31 mouse cellular contexts compared by ENCODE assay signal in the genomic region with DNA sequence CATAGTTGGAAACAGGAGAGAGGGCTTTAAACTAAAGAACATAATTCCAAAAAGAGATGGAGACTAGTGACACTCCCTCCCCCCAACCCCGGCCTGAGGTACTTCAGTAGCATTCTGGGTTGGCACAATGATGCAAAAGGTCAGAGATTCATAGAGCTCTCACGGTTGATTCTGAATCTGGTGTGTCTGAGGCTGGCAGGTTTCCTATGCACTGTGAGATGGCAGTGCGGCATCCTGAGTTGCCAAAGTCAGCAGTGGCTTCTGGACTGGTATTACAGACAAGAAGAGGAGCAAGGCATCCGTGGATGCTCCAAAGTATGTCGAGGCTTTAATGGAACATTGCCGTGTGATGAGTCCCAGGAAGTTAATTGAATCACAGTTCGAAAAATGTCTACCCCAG.
"Had no signal": no experiment of that assay in that cellular context is flagged by ENCODE, and none has a peak within 500 bp of the region (broad histone marks: within the 10 kb centered on the region; RNA-seq: fewer than 3 reads in every experiment).

No protein-coding gene starts in this region.

- DNase-seq: left cerebral cortex, postnatal 4 days; liver; liver, embryonic 13.5 days; liver, postnatal 0 days; lung, adult 18-20 months; lung, adult 2 months; lung, embryonic 14.5 days; lung, postnatal 10 days; lung, postnatal 14 days; lung, postnatal 36 days; lung, postnatal 4 days; midbrain, embryonic 14.5 days had no signal

- H3K4me1 ChIP-seq: limb, embryonic 12.5 days; limb, embryonic 15.5 days; liver, embryonic 12.5 days; liver, embryonic 13.5 days; liver, embryonic 15.5 days; lung, embryonic 15.5 days; megakaryocyte, embryonic 14.5 days; midbrain, embryonic 10.5 days; midbrain, embryonic 12.5 days; midbrain, embryonic 13.5 days; neural tube, embryonic 12.5 days; neural tube, embryonic 13.5 days had no signal

- H3K9ac ChIP-seq: limb, embryonic 12.5 days; limb, embryonic 13.5 days; limb, embryonic 15.5 days; liver, embryonic 12.5 days; liver, embryonic 13.5 days; liver, embryonic 14.5 days; liver, embryonic 15.5 days; liver, postnatal 0 days; lung, embryonic 14.5 days; lung, embryonic 15.5 days; midbrain, embryonic 12.5 days; midbrain, embryonic 13.5 days; neural tube, embryonic 12.5 days; neural tube, embryonic 13.5 days had no signal

- H3K36me3 ChIP-seq: limb, embryonic 10.5 days; limb, embryonic 12.5 days; limb, embryonic 13.5 days; limb, embryonic 15.5 days; liver, embryonic 12.5 days; liver, embryonic 13.5 days; liver, embryonic 15.5 days; lung, embryonic 15.5 days; midbrain, embryonic 10.5 days; midbrain, embryonic 12.5 days; midbrain, embryonic 13.5 days; neural tube, embryonic 12.5 days; neural tube, embryonic 13.5 days had no signal

- H3K9me3 ChIP-seq: limb, embryonic 10.5 days; limb, embryonic 12.5 days; limb, embryonic 13.5 days; limb, embryonic 15.5 days; liver, embryonic 12.5 days; liver, embryonic 13.5 days; liver, embryonic 15.5 days; lung, embryonic 15.5 days; megakaryocyte, embryonic 14.5 days; midbrain, embryonic 10.5 days; midbrain, embryonic 12.5 days; midbrain, embryonic 13.5 days; neural tube, embryonic 12.5 days; neural tube, embryonic 13.5 days had no signal

- ATAC-seq: liver, embryonic 12.5 days; liver, postnatal 0 days; lung, postnatal 0 days; midbrain, embryonic 13.5 days; midbrain, embryonic 16.5 days had no signal

- H3K27ac ChIP-seq: limb, embryonic 10.5 days; limb, embryonic 12.5 days; limb, embryonic 13.5 days; limb, embryonic 15.5 days; liver, embryonic 12.5 days; liver, embryonic 13.5 days; liver, embryonic 14.5 days; liver, embryonic 15.5 days; lung, embryonic 15.5 days; macrophage; midbrain, embryonic 10.5 days; midbrain, embryonic 12.5 days; midbrain, embryonic 13.5 days; neural tube, embryonic 12.5 days; neural tube, embryonic 13.5 days had no signal

- H3K4me2 ChIP-seq: limb, embryonic 12.5 days; limb, embryonic 13.5 days; limb, embryonic 15.5 days; liver, embryonic 11.5 days; liver, embryonic 12.5 days; liver, embryonic 13.5 days; liver, embryonic 15.5 days; lung, embryonic 14.5 days; lung, embryonic 15.5 days; midbrain, embryonic 12.5 days; midbrain, embryonic 13.5 days; neural tube, embryonic 12.5 days; neural tube, embryonic 13.5 days had no signal

- H3K4me3 ChIP-seq: limb, embryonic 10.5 days; limb, embryonic 12.5 days; limb, embryonic 13.5 days; limb, embryonic 15.5 days; liver, embryonic 12.5 days; liver, embryonic 13.5 days; liver, embryonic 15.5 days; lung, embryonic 15.5 days; megakaryocyte, embryonic 14.5 days; midbrain, embryonic 10.5 days; midbrain, embryonic 12.5 days; midbrain, embryonic 13.5 days; myocyte; neural tube, embryonic 12.5 days; neural tube, embryonic 13.5 days had no signal

- H3K27me3 ChIP-seq: limb, embryonic 12.5 days; limb, embryonic 13.5 days; limb, embryonic 15.5 days; liver, embryonic 12.5 days; liver, embryonic 13.5 days; liver, embryonic 15.5 days; lung, embryonic 15.5 days; megakaryocyte, embryonic 14.5 days; midbrain, embryonic 12.5 days; midbrain, embryonic 13.5 days; neural tube, embryonic 12.5 days; neural tube, embryonic 13.5 days had no signal
